Mouse (Mus musculus) gastrocnemius, adult 18-20 months (tissue): Measurements from ENCODE around the gene Scamp4. TPM values are rescaled to one million over a fixed set of nuclear protein-coding genes. Genes with fewer than 3 reads are reported as not detected.

Source experiments
- DNase-seq: peaks from one replicate; pipeline ENCODE4 v3.0.0; 2021; ENCODE audit warnings: low spot score
- total RNA-seq, 2 experiments: library from RNA; stranded (reverse); gene quantifications; 2 replicates each; pipeline ENCODE4 v1.2.3; 2021

Scamp4 gene
- total RNA-seq, 2 experiments from 2014 or later, result 19.0 to 20.1 TPM

GRCm38 (mm10) chr10:80608435-80608834 lies 5.8 kb downstream of the Scamp4 start:
- no peak for DNase-seq

GRCm38 (mm10) chr10:80609269-80609924 lies 6.7 kb downstream of the Scamp4 start:
- no peak for DNase-seq

DNA sequence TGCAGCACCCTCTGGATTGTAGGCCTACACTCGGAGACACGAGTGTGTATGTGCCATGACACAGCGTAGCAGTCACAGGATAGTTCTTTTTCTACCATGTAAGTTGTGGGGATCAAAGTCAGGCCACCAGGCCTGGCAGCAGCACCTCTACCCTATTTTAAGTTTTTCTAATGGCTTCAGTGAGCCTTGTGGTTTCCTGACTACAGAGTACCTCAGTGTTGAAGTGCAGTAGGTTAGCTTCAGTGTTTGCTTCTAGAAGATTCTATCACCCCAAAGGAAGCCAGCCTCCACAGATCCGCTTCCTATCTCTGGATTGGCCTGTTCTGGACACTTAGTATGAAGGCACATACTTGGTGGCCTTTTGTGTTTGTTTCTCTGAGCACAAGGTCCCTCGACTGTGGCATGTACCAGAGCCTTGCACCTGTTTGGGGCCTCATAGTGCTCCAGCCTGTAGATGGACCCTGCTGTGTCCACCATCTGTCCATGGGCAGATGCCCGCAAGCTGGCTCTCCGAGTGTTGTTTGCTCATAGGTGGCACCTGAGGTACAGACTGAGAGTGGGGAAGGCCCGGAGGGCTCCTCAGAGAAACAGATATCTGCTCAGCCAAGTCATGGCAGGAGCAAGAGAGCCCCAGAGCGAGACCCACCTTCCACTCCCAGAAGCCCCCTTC lies 7.6 kb downstream of the Scamp4 start:
- DNase-seq, result no peak

- DNase-seq, result no peak
Measured at GRCm38 (mm10) chr10:80611024-80611423, 8.4 kb downstream of the Scamp4 start.

DNA sequence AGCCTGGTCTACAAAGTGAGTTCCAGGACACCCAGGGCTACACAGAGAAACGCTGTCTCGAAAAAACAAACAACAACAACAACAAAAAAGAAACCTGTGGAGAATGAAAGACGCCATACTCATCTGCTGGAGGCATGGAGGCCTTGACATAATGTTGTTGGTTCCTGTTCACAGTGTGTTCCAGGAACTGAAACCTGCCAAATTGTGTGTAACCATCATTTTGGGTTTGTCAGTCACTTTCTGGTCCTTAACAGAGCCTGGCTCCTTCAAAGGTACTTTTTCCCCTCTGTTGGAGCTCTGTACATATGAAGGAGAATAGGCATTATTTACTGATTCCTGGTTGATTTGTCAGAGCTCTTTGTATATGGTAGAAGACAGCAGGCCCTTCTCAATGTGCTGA lies 9.2 kb downstream of the Scamp4 start:
- no peak for DNase-seq

- no peak for DNase-seq
Measured at GRCm38 (mm10) chr10:80613821-80614220, 11.1 kb downstream of the Scamp4 start.

DNA sequence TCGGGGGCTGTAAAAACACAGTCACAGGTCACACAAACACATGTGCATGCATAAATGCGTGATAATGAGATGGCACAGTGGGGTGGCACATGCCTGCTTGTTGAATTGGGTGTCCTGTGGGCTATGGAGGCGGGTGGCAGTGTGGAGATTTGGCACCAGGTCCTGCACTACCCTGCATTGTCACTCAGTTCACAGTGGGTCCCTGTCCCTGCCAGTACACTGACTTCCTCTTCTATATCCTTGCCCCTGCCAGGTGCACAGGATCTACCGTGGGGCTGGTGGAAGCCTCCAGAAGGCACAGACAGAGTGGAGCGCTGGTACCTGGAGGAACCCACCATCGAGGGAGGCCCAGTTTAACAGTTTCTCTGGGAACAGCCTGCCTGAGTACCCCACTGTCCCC lies 11.7 kb downstream of the Scamp4 start:
- no peak for DNase-seq

- peak; percentile 59 for DNase-seq
Measured at GRCm38 (mm10) chr10:80618181-80618580, 15.5 kb downstream of the Scamp4 start.

GRCm38 (mm10) chr10:80619465-80620244 lies 17.0 kb downstream of the Scamp4 start:
- DNase-seq, result no peak

DNA sequence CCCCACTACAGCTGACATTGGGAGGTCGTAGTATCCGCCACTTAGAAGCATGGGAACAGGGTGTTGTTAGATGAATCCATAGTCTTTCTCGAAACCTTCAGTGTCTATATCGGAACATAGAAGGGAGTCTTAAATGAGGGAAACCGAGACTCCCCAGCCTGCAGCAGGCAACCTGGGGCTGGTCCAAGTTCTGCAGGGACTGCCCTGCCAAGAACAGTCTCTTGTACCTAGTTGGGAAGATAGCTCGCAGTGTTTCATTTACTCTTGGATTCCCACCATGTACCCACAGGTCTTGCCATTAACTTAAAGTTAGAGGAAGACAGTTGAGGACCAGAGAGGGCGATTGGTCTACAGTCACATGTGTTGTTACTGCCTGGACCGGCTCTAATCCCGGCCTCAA lies 17.7 kb downstream of the Scamp4 start:
- DNase-seq, result no peak

GRCm38 (mm10) chr10:80620796-80621689 lies 18.4 kb downstream of the Scamp4 start:
- DNase-seq, result no peak

DNA sequence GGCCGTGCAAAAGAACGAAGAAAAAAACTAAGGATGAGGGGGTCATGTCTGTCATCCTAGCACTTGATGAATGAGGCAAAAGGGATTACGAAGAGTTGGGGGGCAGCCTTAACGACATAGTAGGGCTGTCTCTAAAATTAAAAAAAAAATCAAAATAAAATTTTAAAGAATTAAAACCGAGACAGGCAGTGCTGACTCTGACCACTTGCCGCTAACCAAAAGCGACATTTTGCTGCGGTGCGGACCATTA lies 18.9 kb downstream of the Scamp4 start:
- no peak for DNase-seq

DNA sequence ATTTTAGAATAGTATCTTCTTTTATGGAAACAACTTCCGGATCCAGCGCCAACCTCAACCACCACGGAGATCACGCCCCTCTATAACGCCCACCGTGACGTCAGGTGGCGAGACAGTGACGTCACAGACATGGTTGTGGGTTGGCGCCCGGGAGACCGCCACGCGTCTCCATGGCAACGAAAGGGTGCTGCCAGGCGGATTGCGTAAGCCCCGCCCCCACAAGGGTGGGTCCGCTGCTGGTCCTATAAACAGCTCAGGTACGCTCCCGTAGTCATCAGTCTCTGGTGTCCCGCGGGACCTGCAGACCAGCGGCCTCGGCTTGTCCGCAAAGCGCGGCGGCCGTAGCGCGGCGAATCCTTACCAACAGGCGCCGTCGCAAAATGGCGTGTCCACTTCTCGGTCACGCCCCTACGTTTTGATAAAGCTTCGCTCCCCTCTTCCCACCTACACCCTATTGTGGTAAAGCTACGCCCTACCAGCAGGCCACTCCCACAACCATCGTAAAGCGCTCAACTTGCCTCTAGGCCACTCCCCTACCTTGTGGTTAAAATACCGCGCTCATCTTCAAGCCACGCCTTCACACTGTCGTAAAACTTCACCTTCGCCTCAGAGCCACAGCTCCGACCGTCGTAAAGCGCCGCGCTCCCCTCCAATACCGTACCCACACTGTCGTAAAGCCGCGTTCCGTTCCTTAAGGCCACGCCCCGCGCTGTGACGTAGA lies 19.4 kb downstream of the Scamp4 start:
- DNase-seq, result peak; percentile 99

DNA sequence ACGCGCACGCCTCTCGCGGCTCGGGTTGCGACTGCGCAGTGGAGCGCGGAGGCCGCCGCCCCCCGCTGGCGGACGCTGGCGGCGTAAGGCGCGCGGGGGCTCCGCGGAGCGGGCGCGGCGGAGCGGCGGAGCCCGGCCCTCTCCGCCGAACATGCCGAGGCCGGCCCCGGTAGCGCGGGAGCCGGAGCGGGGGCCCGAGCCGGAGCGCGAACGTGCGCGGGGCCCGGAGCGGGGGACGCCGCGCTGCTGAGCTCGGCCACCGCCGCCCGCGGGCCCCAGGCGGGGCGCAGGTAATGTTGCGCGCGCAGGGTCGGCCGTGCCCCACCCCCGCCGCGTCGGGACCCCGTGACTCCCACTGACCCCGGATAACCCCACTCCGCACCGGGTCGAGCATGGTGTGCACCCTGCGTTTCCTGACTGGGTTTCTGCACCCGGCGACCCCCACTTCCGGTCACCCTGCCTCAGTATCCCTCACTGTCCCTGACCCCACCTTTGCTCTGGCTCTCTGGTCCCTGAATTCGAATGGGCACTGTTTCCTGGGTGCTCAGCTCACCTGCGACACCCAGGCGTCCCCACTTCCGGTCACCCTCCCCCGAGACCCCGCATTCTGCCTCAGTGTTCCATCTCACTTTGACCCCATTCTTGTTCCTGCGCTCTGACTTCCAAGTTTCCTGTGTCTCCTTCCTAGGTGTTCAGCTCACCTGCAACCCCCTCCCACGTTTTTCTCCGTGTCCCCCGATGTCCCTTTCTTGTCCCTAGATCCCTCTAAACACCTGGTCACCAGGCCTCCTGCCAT lies 20.2 kb downstream of the Scamp4 start, which contains the start of gene Csnk1g2:
Csnk1g2 (plus strand) TSS at position 178 of the 796 bp plus-strand sequence.
- peak; percentile 40 for DNase-seq

DNA sequence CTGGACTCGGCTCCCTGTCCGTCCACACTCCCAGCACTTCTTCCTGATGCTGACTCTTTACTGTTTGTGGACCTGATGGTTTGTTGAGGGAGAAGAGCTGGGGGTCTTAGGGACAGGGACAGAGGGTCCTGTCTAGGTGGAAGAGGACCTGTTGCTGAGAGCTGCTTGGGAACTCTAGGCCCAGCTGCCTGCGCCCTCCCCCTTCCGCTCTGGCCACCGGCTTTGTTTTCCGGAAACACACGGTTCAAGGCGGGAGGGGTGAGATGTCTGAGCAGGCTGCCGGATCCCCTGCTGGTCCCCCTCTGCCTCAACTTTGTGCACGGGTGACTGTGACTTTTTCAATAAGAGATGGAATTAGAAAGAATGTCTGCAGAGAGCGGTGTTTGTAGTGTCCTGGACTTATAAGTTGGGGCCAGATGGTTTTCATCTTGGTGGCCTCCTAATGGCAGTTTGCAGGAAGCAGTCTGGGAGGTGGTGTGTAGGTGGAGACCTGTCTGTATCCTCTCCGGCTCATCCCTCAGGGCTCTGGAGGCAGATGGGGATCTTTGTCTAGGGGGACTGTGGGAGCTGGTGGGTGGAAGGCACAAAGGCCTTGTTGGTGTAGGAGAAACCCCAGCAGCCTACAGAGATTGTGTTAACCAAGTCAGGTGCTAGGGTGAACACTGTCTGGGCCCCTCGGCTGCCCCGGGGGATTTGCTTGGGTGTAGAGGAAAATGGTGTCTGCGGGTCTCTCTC lies 21.0 kb downstream of the Scamp4 start:
- peak; percentile 38 for DNase-seq

DNA sequence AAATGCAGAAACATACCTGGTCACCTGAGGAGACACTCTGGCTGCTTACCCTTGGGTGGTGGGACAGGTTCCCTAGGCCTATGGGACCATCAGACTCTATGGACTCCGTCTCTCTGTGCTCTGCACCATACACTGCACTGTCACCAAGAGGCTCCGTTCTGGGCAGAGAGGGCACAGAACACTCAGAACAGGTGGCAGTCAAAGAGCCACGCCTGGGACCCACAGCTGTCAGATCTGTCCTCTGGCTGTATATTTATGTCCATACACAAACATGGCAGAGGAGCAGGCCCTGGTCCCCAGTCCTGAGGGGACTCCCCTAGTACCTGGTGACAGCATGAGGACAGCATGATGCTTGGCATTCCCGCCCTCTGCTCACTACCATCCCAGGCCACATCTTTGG lies 23.1 kb downstream of the Scamp4 start:
- no peak for DNase-seq

GRCm38 (mm10) chr10:80627685-80628084 lies 25.0 kb downstream of the Scamp4 start:
- DNase-seq, result peak; percentile 51

GRCm38 (mm10) chr10:80628925-80629324 lies 26.3 kb downstream of the Scamp4 start:
- no peak for DNase-seq

DNA sequence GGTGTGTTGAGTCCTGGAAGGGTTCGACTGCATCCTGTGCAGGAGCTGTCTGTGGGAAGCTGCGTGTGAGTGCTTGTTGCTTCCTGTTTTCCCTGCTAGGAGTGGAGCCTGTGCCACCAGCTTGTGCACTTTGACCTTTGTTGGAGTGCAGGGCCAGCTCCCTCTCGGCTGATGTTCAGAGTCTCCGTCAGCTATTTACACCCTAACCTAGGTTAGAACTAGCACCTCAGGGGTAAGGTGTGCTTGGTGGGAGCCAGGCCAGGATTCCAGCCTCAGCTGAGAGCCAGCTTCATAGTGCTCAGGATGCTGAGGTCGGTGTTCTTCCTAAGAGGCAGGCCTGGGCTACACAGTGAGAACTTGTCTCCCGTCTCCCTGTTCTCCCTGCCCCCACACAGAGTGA lies 32.7 kb downstream of the Scamp4 start:
- no peak for DNase-seq
